In the genomic region with DNA sequence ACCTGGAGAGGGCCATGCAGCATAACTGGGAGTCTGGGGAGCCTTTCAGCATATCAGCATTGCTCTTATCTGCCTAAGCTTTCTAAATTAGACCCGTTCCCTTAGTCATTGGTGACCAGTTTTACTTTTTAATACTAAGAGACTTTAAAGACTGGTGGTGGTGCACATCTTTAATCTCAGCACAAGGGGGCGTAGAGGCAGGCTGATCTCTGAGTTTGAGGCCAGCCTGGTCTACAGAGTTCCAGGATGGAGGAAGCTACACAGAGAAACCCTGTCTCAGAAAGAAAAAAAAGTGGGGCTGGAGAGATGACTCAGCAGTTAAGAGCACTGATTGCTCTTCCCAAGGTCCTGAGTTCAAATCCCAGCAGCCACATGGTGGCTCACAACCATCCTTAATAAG, we compare ENCODE assay signal across 11 mouse cellular contexts. TPM values are rescaled to one million over a fixed set of nuclear protein-coding genes. Genes with fewer than 3 reads are reported as not detected.
DNase-seq lines count a peak whose midpoint lies in the region; ATAC-seq and TF ChIP-seq lines count a peak whose summit lies in the region.
"Had no signal": no experiment of that assay in that cellular context is flagged by ENCODE, and none has a peak within 500 bp of the region (broad histone marks: within the 10 kb centered on the region; RNA-seq: fewer than 3 reads in every experiment).

No protein-coding gene starts in this region.

- H3K4me2 ChIP-seq in heart, postnatal 0 days (ENCODE audit: low read depth, low read length) = peak overlapping the region; percentile 90; the same call in 1 of the 2 replicates
- H3K4me2 ChIP-seq in liver, embryonic 11.5 days = peak overlapping the region; percentile 82

- no peaks in the 10 kb centered on the region for H3K36me3 ChIP-seq in heart, postnatal 0 days (replicated peaks; ENCODE audit: control insufficient read depth, insufficient read depth, low read length)
- H3K36me3 ChIP-seq in liver, embryonic 11.5 days (ENCODE audit: control insufficient read depth, insufficient read depth, low read length) = 0 out of 2 replicates have a peak, but pooled peaks cover 3% of the 10 kb centered on the region

- no peaks in the 10 kb centered on the region for H3K9me3 ChIP-seq in heart, postnatal 0 days (replicated peaks; ENCODE audit: control insufficient read depth, low read length)
- no peaks in the 10 kb centered on the region for H3K9me3 ChIP-seq in liver, embryonic 11.5 days (ENCODE audit: control insufficient read depth, low read length)

- WGBS in heart, postnatal 0 days = 38% methylated on average over 2 of the region's 2 CpGs
- 56% methylated on average over 2 of the region's 2 CpGs for WGBS in liver, embryonic 11.5 days

- no peak overlapping the region for H3K4me3 ChIP-seq in heart, postnatal 0 days (ENCODE audit: low read depth, low read length)
- no peak overlapping the region for H3K4me3 ChIP-seq in liver, embryonic 11.5 days (ENCODE audit: low read depth, low read length)

- H3K27ac ChIP-seq in heart, postnatal 0 days (ENCODE audit: low read depth) = no peak overlapping the region
- H3K27ac ChIP-seq in liver, embryonic 11.5 days (ENCODE audit: low read depth, low read length) = no peak overlapping the region

- no peaks in the 10 kb centered on the region for H3K27me3 ChIP-seq in heart, postnatal 0 days (ENCODE audit: control insufficient read depth, insufficient read depth, low read length)
- no peaks in the 10 kb centered on the region for H3K27me3 ChIP-seq in liver, embryonic 11.5 days (replicated peaks; ENCODE audit: control insufficient read depth, insufficient read depth, low read length)

- TF ChIP-seq CTCF in heart, postnatal 0 days (IDR thresholded peaks at IDR 0.05; ENCODE audit: low read depth) = peak; percentile 31

- no peak overlapping the region for H3K9ac ChIP-seq in heart, postnatal 0 days (replicated peaks; ENCODE audit: low read depth, low read length)
- H3K9ac ChIP-seq in liver, embryonic 11.5 days (ENCODE audit: low read depth, low read length) = no peak overlapping the region

- peaks cover 58% of the 10 kb centered on the region for H3K4me1 ChIP-seq in heart, postnatal 0 days (ENCODE audit: control insufficient read depth, insufficient read depth)
- H3K4me1 ChIP-seq in liver, embryonic 11.5 days (replicated peaks; ENCODE audit: control insufficient read depth, insufficient read depth, low read length) = peaks cover 61% of the 10 kb centered on the region

- no peak for DNase-seq in heart, postnatal 0 days (ENCODE audit: low spot score)
- DNase-seq in heart, adult 18-20 months = no peak
- DNase-seq in A20 (ENCODE audit: low read depth, low spot score) (peak; percentile 48), ES-CJ7 (ENCODE audit: low read depth, low spot score) (peak; percentile 78)
- no peak for DNase-seq in liver, embryonic 11.5 days (ENCODE audit: low spot score)
- DNase-seq in adrenal gland, adult 2 months = no peak
- DNase-seq in spleen, postnatal 36 days (ENCODE audit: low spot score in 2 of 2) = no peak
- DNase-seq in heart, adult 9 months (ENCODE audit: low spot score in 2 of 2) = no peak
- DNase-seq: adrenal gland, adult 8-10 months; cerebellum, adult 8-10 months; kidney, adult 9 months had no signal

- ATAC-seq in heart, postnatal 0 days (ENCODE audit: insufficient read depth, low read depth) = no peak
- no peak for ATAC-seq in liver, embryonic 11.5 days (replicated peaks; ENCODE audit: low FRiP score)

- TF ChIP-seq EP300 in heart, postnatal 0 days (IDR thresholded peaks at IDR 0.05; ENCODE audit: low read depth) = no peak

RNA-seq across cellular contexts. Expression of gene Cs, which starts 2.7 kb away (rescaled TPM):
- 796 and 830 TPM in 2 replicates for total RNA-seq in heart, postnatal 0 days (2014; rRNA removed; ENCODE audit: low replicate concordance)
- polyA plus RNA-seq in heart, postnatal 0 days (2015; fragmentation: Nextera tagmentation; extraction: Ambion mirVana) = 590 and 625 TPM in 2 replicates
- total RNA-seq in heart, adult 18-20 months (2021) = 1,000 to 10,000 TPM; 1,006 to 1,090 TPM
- polyA plus RNA-seq in liver, embryonic 11.5 days (2014; fragmentation: Nextera tagmentation; extraction: Ambion mirVana) = 255 and 280 TPM in 2 replicates
- 100 to 1,000 TPM; 391 to 444 TPM for total RNA-seq in adrenal gland, adult 2 months (2021)
- polyA plus RNA-seq in adrenal gland, adult 2 months (2012; rRNA removed) = 315 and 332 TPM in 2 replicates

RNA-seq across cellular contexts. Expression of gene Cnpy2, which starts 18.0 kb away (rescaled TPM):
- total RNA-seq in heart, postnatal 0 days (2014; rRNA removed; ENCODE audit: low replicate concordance) = 24.7 and 49.9 TPM in 2 replicates
- 170 and 190 TPM in 2 replicates for polyA plus RNA-seq in heart, postnatal 0 days (2015; fragmentation: Nextera tagmentation; extraction: Ambion mirVana)
- total RNA-seq in heart, adult 18-20 months (2021) = 10 to 100 TPM; 62.2 to 66.6 TPM
- polyA plus RNA-seq in liver, embryonic 11.5 days (2014; fragmentation: Nextera tagmentation; extraction: Ambion mirVana) = 195 and 221 TPM in 2 replicates
- 100 to 1,000 TPM; 180 to 204 TPM for total RNA-seq in adrenal gland, adult 2 months (2021)
- 20.1 and 28.6 TPM in 2 replicates for polyA plus RNA-seq in adrenal gland, adult 2 months (2012; rRNA removed)

RNA-seq across cellular contexts. Expression of gene Coq10a, which starts 28.5 kb away (rescaled TPM):
- 35.2 and 36.9 TPM in 2 replicates for total RNA-seq in heart, postnatal 0 days (2014; rRNA removed; ENCODE audit: low replicate concordance)
- 52.9 and 61.2 TPM in 2 replicates for polyA plus RNA-seq in heart, postnatal 0 days (2015; fragmentation: Nextera tagmentation; extraction: Ambion mirVana)
- 100 to 1,000 TPM; 365 to 392 TPM for total RNA-seq in heart, adult 18-20 months (2021)
- polyA plus RNA-seq in liver, embryonic 11.5 days (2014; fragmentation: Nextera tagmentation; extraction: Ambion mirVana) = 8.4 and 10.5 TPM in 2 replicates
- total RNA-seq in adrenal gland, adult 2 months (2021) = 10 to 100 TPM; 72.2 to 77.1 TPM
- 44.2 and 116 TPM in 2 replicates for polyA plus RNA-seq in adrenal gland, adult 2 months (2012; rRNA removed)

RNA-seq across cellular contexts. Expression of gene Ankrd52, which starts 36.7 kb away (rescaled TPM):
- 14.3 and 17.6 TPM in 2 replicates for total RNA-seq in heart, postnatal 0 days (2014; rRNA removed; ENCODE audit: low replicate concordance)
- polyA plus RNA-seq in heart, postnatal 0 days (2015; fragmentation: Nextera tagmentation; extraction: Ambion mirVana) = 4.2 and 4.5 TPM in 2 replicates
- total RNA-seq in heart, adult 18-20 months (2021) = 10 to 100 TPM; 38.1 to 40.3 TPM
- polyA plus RNA-seq in liver, embryonic 11.5 days (2014; fragmentation: Nextera tagmentation; extraction: Ambion mirVana) = 12.2 and 13.4 TPM in 2 replicates
- total RNA-seq in adrenal gland, adult 2 months (2021) = 10 to 100 TPM; 48.3 to 59.3 TPM
- polyA plus RNA-seq in adrenal gland, adult 2 months (2012; rRNA removed) = 44.2 and 53.1 TPM in 2 replicates

RNA-seq across cellular contexts. Expression of gene Pan2, which starts 37.1 kb away (rescaled TPM):
- total RNA-seq in heart, postnatal 0 days (2014; rRNA removed; ENCODE audit: low replicate concordance) = 19.6 and 24.1 TPM in 2 replicates
- polyA plus RNA-seq in heart, postnatal 0 days (2015; fragmentation: Nextera tagmentation; extraction: Ambion mirVana) = 12.5 and 13.4 TPM in 2 replicates
- total RNA-seq in heart, adult 18-20 months (2021) = 1 to 10 TPM; 4.5 to 6.0 TPM
- polyA plus RNA-seq in liver, embryonic 11.5 days (2014; fragmentation: Nextera tagmentation; extraction: Ambion mirVana) = 27.8 and 29.9 TPM in 2 replicates
- total RNA-seq in adrenal gland, adult 2 months (2021) = 10 to 100 TPM; 13.8 to 18.3 TPM
- 17.2 and 20.4 TPM in 2 replicates for polyA plus RNA-seq in adrenal gland, adult 2 months (2012; rRNA removed)

Comparison
In these comparisons a context has a peak if more than half of its experiments do, and no peak if none do; other contexts are left out.
1. DNase-seq: peak in A20 (single experiment) and ES-CJ7 (single experiment); none in heart, postnatal 0 days (single experiment), heart, adult 18-20 months (0 of 2), liver, embryonic 11.5 days (single experiment), adrenal gland, adult 2 months (single experiment), spleen, postnatal 36 days (0 of 2) and heart, adult 9 months (0 of 2).